Comparison of ENCODE assay signal across 22 mouse cellular contexts in genomic region chr15:85464190-85464589, GRCm38 (mm10). TPM values are rescaled to one million over a fixed set of nuclear protein-coding genes. Genes with fewer than 3 reads are reported as not detected.
DNase-seq lines count a peak whose midpoint lies in the region; ATAC-seq lines count a peak whose summit lies in the region.
"Had no signal": no experiment of that assay in that cellular context is flagged by ENCODE, and none has a peak within 500 bp of the region (broad histone marks: within the 10 kb centered on the region; RNA-seq: fewer than 3 reads in every experiment).

No protein-coding gene starts in this region.

- H3K4me2 ChIP-seq in hindbrain, embryonic 11.5 days (replicated peaks; ENCODE audit: low read depth, low read length) = no peak overlapping the region
- no peak overlapping the region for H3K4me2 ChIP-seq in midbrain, embryonic 14.5 days (ENCODE audit: low read length)
- H3K4me2 ChIP-seq: embryonic facial prominence, embryonic 12.5 days; liver, embryonic 11.5 days had no signal

- H3K9ac ChIP-seq in hindbrain, embryonic 11.5 days (ENCODE audit: low read depth, low read length) = no peak overlapping the region
- no peak overlapping the region; the same call in 1 of the 2 replicates for H3K9ac ChIP-seq in midbrain, embryonic 14.5 days (replicated peaks; ENCODE audit: low read length)
- H3K9ac ChIP-seq: embryonic facial prominence, embryonic 12.5 days had no signal

- no peaks in the 10 kb centered on the region for H3K27me3 ChIP-seq in hindbrain, embryonic 11.5 days (ENCODE audit: control insufficient read depth, insufficient read depth, low read length)
- H3K27me3 ChIP-seq in midbrain, embryonic 14.5 days (ENCODE audit: control insufficient read depth, insufficient read depth, low read length) = no peaks in the 10 kb centered on the region
- H3K27me3 ChIP-seq: embryonic facial prominence, embryonic 12.5 days; Patski had no signal

- peak; percentile 51 for ATAC-seq in hindbrain, embryonic 11.5 days (ENCODE audit: low FRiP score)
- peak; percentile 64 for ATAC-seq in midbrain, embryonic 14.5 days (ENCODE audit: low FRiP score, low TSS enrichment)
- ATAC-seq: Patski had no signal

- peak overlapping the region; percentile 70 for H3K27ac ChIP-seq in hindbrain, embryonic 11.5 days (ENCODE audit: low read depth, low read length)
- H3K27ac ChIP-seq in midbrain, embryonic 14.5 days (replicated peaks; ENCODE audit: low read depth, low read length) = peak overlapping the region; percentile 43
- H3K27ac ChIP-seq: embryonic facial prominence, embryonic 12.5 days had no signal

- H3K36me3 ChIP-seq in hindbrain, embryonic 11.5 days (ENCODE audit: control insufficient read depth, insufficient read depth, low read length) = no peaks in the 10 kb centered on the region
- peaks cover 42% of the 10 kb centered on the region for H3K36me3 ChIP-seq in midbrain, embryonic 14.5 days (ENCODE audit: control insufficient read depth, insufficient read depth, low read length)

- peaks cover 22% of the 10 kb centered on the region for H3K4me1 ChIP-seq in hindbrain, embryonic 11.5 days (replicated peaks; ENCODE audit: control insufficient read depth, insufficient read depth, low read length)
- H3K4me1 ChIP-seq in midbrain, embryonic 14.5 days (ENCODE audit: control insufficient read depth, insufficient read depth, low read length) = peaks cover 70% of the 10 kb centered on the region

- H3K4me3 ChIP-seq in hindbrain, embryonic 11.5 days (ENCODE audit: low read depth, low read length) = no peak overlapping the region
- no peak overlapping the region for H3K4me3 ChIP-seq in midbrain, embryonic 14.5 days (replicated peaks; ENCODE audit: low read depth, low read length)
- H3K4me3 ChIP-seq: embryonic facial prominence, embryonic 12.5 days; myocyte had no signal

- intact Hi-C loops in left cerebral cortex, postnatal 10 days (cut with DNase I) = no loop called here

- 7% methylated on average over 5 of the region's 5 CpGs for WGBS in hindbrain, embryonic 11.5 days
- WGBS in midbrain, embryonic 14.5 days = 2% methylated on average over 5 of the region's 5 CpGs

- no peaks in the 10 kb centered on the region for H3K9me3 ChIP-seq in hindbrain, embryonic 11.5 days (ENCODE audit: control insufficient read depth, low read length)
- no peaks in the 10 kb centered on the region for H3K9me3 ChIP-seq in midbrain, embryonic 14.5 days (ENCODE audit: control insufficient read depth, low read length)
- H3K9me3 ChIP-seq: embryonic facial prominence, embryonic 12.5 days had no signal

- DNase-seq in Muller cell, postnatal 12 days (ENCODE audit: inconsistent ontology term) = peak; percentile 65
- peak; percentile 16 for DNase-seq in embryo, embryonic 11.5 days (ENCODE audit: low read depth, low spot score)
- peak; percentile 79 for DNase-seq in hindbrain, embryonic 11.5 days (ENCODE audit: low spot score)
- peak; percentile 77 for DNase-seq in midbrain, embryonic 14.5 days
- no peak for DNase-seq in testis, postnatal 14 days (ENCODE audit: low spot score)
- DNase-seq in left cerebral cortex, postnatal 10 days (ENCODE audit: extremely low spot score in 1 of 2, low spot score in 2 of 2) = no peak
- no peak for DNase-seq in kidney, postnatal 25 days
- no peak for DNase-seq in adrenal gland, postnatal 14 days
- DNase-seq: cerebellum, adult 11-12 months; heart, adult 18-20 months; heart, postnatal 36 days; kidney, adult 8-10 months; lung, postnatal 14 days; right cerebral cortex, postnatal 25 days had no signal

RNA-seq across cellular contexts. Expression of gene 7530416G11Rik, which starts 38.8 kb away (rescaled TPM):
- not detected in 2 replicates for polyA plus RNA-seq in hindbrain, embryonic 11.5 days (2014; fragmentation: Nextera tagmentation; extraction: Ambion mirVana)
- polyA plus RNA-seq in midbrain, embryonic 14.5 days (2014; fragmentation: Nextera tagmentation; extraction: Ambion mirVana) = not detected in 2 replicates
- total RNA-seq in left cerebral cortex, postnatal 10 days (2021) = not detected
- not detected in 2 replicates for total RNA-seq in adrenal gland, postnatal 14 days (2021)
- total RNA-seq: adrenal gland, postnatal 4 days; heart, adult 18-20 months; heart, postnatal 36 days; layer of hippocampus, postnatal 10 days had no signal
- polyA plus RNA-seq: embryonic facial prominence, embryonic 12.5 days; frontal cortex, adult 2 months; liver, embryonic 11.5 days; myocyte; Patski; stomach, embryonic 14.5 days had no signal

Comparison
In these comparisons a context has a peak if more than half of its experiments do, and no peak if none do; other contexts are left out.
1. DNase-seq: peak in Muller cell, postnatal 12 days (single experiment), embryo, embryonic 11.5 days (single experiment), hindbrain, embryonic 11.5 days (single experiment) and midbrain, embryonic 14.5 days (single experiment); none in testis, postnatal 14 days (single experiment), left cerebral cortex, postnatal 10 days (0 of 2), kidney, postnatal 25 days (0 of 2) and adrenal gland, postnatal 14 days (single experiment).